Mouse (Mus musculus) liver, embryonic 14.5 days (tissue): ENCODE measurements around the gene Hgd. TPM values are rescaled to one million over a fixed set of nuclear protein-coding genes. Genes with fewer than 3 reads are reported as not detected.

Source experiments
- ATAC-seq: fragments of 200-750 bp; cut with Nextera tagmentation; 2 replicates; pipeline ENCODE4 v1.8.0; 2017; ENCODE audit warnings: moderate number of reproducible peaks, mild to moderate bottlenecking, moderate library complexity; ENCODE audit not compliant: insufficient read depth
- DNase-seq, 3 experiments: peaks; one replicate each; pipeline ENCODE4 v3.0.0-alpha.2; 2012 to 2013; ENCODE audit warnings: low read depth in 3 of 3, low spot score in 3 of 3
- H3K27ac ChIP-seq: fragments of 300-500 bp; sonication (generic); 2 replicates; pipeline ENCODE4 v1.5.1; 2014; ENCODE audit warnings: moderate library complexity, mild to moderate bottlenecking, control low read depth, inconsistent platforms
- H3K27me3 ChIP-seq: fragments of 300-500 bp; sonication (generic); 2 replicates; pipeline ENCODE4 v1.6.1; 2014; ENCODE audit warnings: mild to moderate bottlenecking, low read length, moderate library complexity; ENCODE audit not compliant: control insufficient read depth, insufficient read depth
- H3K36me3 ChIP-seq: fragments of 300-500 bp; sonication (generic); replicated peaks from 2 replicates; pipeline ENCODE4 v1.6.1; 2014; ENCODE audit warnings: low read depth; ENCODE audit not compliant: control insufficient read depth, insufficient read depth
- H3K4me1 ChIP-seq, 2 experiments: fragments of 200-500 bp in 1 of 2; fragments of 300-500 bp in 1 of 2; sonication (generic) in 1 of 2; replicated peaks; 2 replicates each; pipeline ENCODE4 v1.6.1; 2012 to 2014; ENCODE audit warnings: antibody characterized with exemption in 1 of 2, inconsistent platforms in 1 of 2, low read length in 1 of 2; ENCODE audit not compliant: control insufficient read depth in 2 of 2, insufficient read depth in 2 of 2
- H3K4me2 ChIP-seq: fragments of 300-500 bp; sonication (generic); 2 replicates; pipeline ENCODE4 v1.6.1; 2014; ENCODE audit warnings: low read depth, mild to moderate bottlenecking, control low read depth, moderate library complexity
- H3K4me3 ChIP-seq, 2 experiments: fragments of 200-500 bp in 1 of 2; fragments of 300-500 bp in 1 of 2; sonication (generic) in 1 of 2; 2 replicates each; pipeline ENCODE4 v1.5.1; 2012 to 2014; ENCODE audit warnings: low read depth in 2 of 2, low read length in 2 of 2, mild to moderate bottlenecking in 2 of 2, control low read depth in 1 of 2, inconsistent platforms in 1 of 2, moderate library complexity in 1 of 2; ENCODE audit not compliant: insufficient read depth in 1 of 2
- H3K9ac ChIP-seq: fragments of 300-500 bp; sonication (generic); replicated peaks from 2 replicates; pipeline ENCODE4 v1.6.1; 2014; ENCODE audit warnings: mild to moderate bottlenecking, control low read depth, moderate library complexity
- H3K9me3 ChIP-seq: fragments of 300-500 bp; sonication (generic); 2 replicates; pipeline ENCODE4 v1.6.1; 2016; ENCODE audit warnings: low read length, mixed read lengths; ENCODE audit not compliant: control insufficient read depth
- CTCF ChIP-seq: IDR thresholded peaks from 2 replicates; pipeline ENCODE4 v1.5.1; 2016; ENCODE audit warnings: antibody characterized with exemption, low read depth, control low read depth
- EP300 ChIP-seq: IDR thresholded peaks from 2 replicates; pipeline ENCODE4 v1.6.1; 2016; ENCODE audit warnings: antibody characterized with exemption, low read depth
- WGBS: fragments of 180-500 bp; shearing (Covaris S2); extraction: QIAGEN DNeasy Blood & Tissue Kit; methylation state at CpG from one replicate; pipeline ENCODE4 v1.1.7; 2014; ENCODE audit not compliant: insufficient replicate concordance; 5-methylcytosine and 5-hydroxymethylcytosine counted together
- polyA plus RNA-seq, 2 experiments: library from polyadenylated mRNA; depleted of rRNA in 1 of 2; stranded (reverse) in 1 of 2; unstranded in 1 of 2; fragments of >200 nt; fragmentation: Nextera tagmentation in 1 of 2; extraction: Ambion mirVana in 1 of 2; gene quantifications; 2 replicates each; pipeline versions ENCODE4 v1.2.1 to v1.2.3; 2012 to 2014

Hgd gene
- polyA plus RNA-seq, 2 experiments, result 20.3 to 32.7 TPM

DNA sequence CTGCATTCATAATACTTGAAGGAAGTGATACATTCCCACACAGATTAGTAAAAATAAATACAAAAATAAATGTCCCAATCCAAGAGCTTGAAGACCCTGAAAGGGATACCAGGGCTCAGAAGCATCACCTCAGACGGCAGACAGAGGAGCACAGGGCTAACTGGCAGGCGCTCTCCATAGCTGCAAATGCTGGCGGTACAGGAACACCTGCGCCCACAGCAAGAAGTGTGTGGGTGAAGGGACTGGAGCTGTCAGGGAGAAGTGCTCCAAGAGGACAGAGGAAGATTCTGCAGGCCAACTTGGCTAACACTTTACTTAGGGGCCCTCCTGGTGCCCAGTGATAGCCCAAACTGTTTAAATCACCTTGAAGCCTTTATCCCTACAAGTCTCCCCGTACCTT is 32.1 kb downstream of the Hgd start:
- Histone ChIP-seq H3K9me3 (no peaks in the 10 kb centered on the region), H3K4me1 (no peaks in the 10 kb centered on the region), H3K36me3 (no peaks in the 10 kb centered on the region), H3K27ac (no peak overlapping the region), H3K9ac (no peak overlapping the region), H3K4me2 (no peak overlapping the region), H3K4me3 (no peak overlapping the region), H3K27me3 (no peaks in the 10 kb centered on the region)
- ATAC-seq, result no peak
- TF ChIP-seq CTCF (no peak), EP300 (no peak)
- 68% methylated on average over 5 of the region's 5 CpGs for WGBS
- DNase-seq, result no peak

DNA sequence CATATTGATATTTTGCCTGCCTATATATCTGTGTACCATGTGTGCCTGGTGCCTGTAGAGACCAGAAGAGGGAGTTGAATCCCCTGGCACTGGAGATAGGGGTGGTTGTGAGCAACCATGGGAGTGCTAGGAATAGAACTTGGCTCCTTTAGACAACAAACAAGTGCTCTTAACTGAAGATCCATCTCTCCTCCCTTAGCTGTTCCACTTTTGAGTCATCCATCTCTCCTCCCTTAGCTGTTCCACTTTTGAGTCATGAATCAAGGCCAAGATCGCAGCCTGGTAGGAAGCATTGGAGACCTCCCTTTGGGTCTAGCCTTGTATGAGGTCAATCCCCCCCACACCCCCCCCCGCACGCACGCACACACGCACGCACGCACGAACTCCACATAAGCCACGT is 34.6 kb downstream of the Hgd start:
- Histone ChIP-seq H3K4me1 (no peaks in the 10 kb centered on the region), H3K9me3 (no peaks in the 10 kb centered on the region), H3K36me3 (no peaks in the 10 kb centered on the region), H3K4me3 (no peak overlapping the region), H3K9ac (no peak overlapping the region), H3K27ac (no peak overlapping the region), H3K4me2 (no peak overlapping the region), H3K27me3 (no peaks in the 10 kb centered on the region)
- no peak for TF ChIP-seq CTCF
- TF ChIP-seq EP300, result no peak
- ATAC-seq (no peak), DNase-seq (no peak)
- WGBS, result 77% methylated on average over 9 of the region's 9 CpGs

DNA sequence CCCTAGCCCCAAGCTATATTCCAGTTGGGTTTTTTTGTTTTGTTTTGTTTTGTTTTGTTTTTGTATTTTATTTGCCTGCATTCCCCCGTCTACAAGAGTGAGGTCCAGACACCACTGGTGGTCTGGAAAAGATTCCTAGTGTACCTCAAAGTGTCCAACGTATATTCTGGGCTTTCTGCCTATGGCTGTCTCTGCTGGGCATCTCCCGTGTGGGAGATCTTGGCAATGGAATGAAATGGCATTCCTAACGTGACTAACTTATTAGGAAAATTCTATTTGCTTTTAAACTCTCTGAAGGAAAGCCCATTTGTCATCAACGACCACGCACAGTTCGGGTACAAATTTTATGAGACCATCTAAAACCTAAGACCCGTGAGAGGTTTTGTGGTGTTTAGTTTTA is 35.5 kb downstream of the Hgd start:
- TF ChIP-seq CTCF, result no peak
- no peak for TF ChIP-seq EP300
- Histone ChIP-seq H3K9ac (no peak overlapping the region), H3K27ac (no peak overlapping the region), H3K4me2 (no peak overlapping the region), H3K36me3 (no peaks in the 10 kb centered on the region), H3K4me3 (no peak overlapping the region), H3K27me3 (no peaks in the 10 kb centered on the region), H3K9me3 (no peaks in the 10 kb centered on the region), H3K4me1 (no peaks in the 10 kb centered on the region)
- ATAC-seq, result no peak
- 70% methylated on average over 8 of the region's 8 CpGs for WGBS
- no peak for DNase-seq

DNA sequence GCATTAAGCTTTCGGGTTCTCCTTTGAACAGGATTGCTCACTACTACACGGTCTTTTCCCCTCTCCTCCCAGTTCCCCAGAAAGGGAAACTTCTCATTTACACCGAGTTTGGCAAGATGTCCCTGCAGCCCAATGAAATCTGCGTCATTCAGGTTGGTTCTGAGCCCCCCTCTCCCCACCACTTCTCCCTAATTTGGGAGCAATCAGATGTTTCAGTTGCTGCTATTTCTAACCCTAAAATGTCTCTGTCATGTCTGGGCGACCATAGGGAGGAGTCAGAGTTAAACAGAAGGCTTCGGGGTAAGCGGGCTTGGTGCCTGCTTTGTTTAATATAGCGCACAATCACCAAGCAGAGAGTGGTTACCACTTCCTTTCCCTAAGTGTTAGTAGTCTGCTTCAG is 36.2 kb downstream of the Hgd start:
- H3K9me3 ChIP-seq, result no peaks in the 10 kb centered on the region
- no peaks in the 10 kb centered on the region for H3K4me1 ChIP-seq
- 55% methylated on average over 8 of the region's 8 CpGs for WGBS
- no peaks in the 10 kb centered on the region for H3K27me3 ChIP-seq
- no peak overlapping the region for H3K9ac ChIP-seq
- ATAC-seq (no peak), DNase-seq (no peak)
- no peak for TF ChIP-seq CTCF
- no peak for TF ChIP-seq EP300
- H3K4me2 ChIP-seq, result no peak overlapping the region
- H3K36me3 ChIP-seq, result no peaks in the 10 kb centered on the region
- H3K27ac ChIP-seq, result no peak overlapping the region
- no peak overlapping the region for H3K4me3 ChIP-seq

DNA sequence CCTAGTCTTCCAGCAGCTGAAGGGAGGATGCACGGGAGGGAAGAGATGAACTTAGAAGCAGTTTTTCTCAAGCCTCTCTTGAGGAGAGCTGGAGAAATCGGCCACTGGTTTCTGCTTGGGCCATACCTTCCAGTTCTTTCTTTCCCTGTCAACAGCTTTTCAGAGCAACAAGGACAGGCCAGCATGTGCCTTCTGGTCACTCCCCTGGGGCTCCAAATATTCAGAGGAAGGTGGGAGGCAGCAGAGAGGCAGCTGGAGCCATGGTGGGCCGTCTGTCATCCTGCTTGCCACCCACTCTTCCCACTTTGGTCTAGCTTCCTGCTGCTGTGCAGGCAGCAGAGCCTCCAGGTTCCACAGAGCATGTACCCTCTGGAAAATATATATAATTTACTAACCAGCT is 37.7 kb downstream of the Hgd start:
- no peaks in the 10 kb centered on the region for H3K36me3 ChIP-seq
- H3K4me1 ChIP-seq, result no peaks in the 10 kb centered on the region
- WGBS, result 44% methylated on average over 3 of the region's 3 CpGs
- no peak overlapping the region for H3K4me3 ChIP-seq
- H3K4me2 ChIP-seq, result no peak overlapping the region
- TF ChIP-seq CTCF (no peak), EP300 (no peak)
- H3K9ac ChIP-seq, result no peak overlapping the region
- no peaks in the 10 kb centered on the region for H3K27me3 ChIP-seq
- ATAC-seq (no peak), DNase-seq (no peak)
- H3K27ac ChIP-seq, result no peak overlapping the region
- H3K9me3 ChIP-seq, result no peaks in the 10 kb centered on the region
